Mouse (Mus musculus) heart, adult 8-10 months (tissue): Measurements from ENCODE around the gene Ankrd23. TPM values are rescaled to one million over a fixed set of nuclear protein-coding genes. Genes with fewer than 3 reads are reported as not detected.
A peak's percentile ranks its signal among the peaks of the same experiment; 100 is the strongest.

Experiments
- DNase-seq: peaks from one replicate; pipeline ENCODE4 v3.0.0; 2022; ENCODE audit warnings: low spot score
- total RNA-seq, 4 experiments: library from RNA; stranded (reverse); gene quantifications; 2 replicates each; pipeline ENCODE4 v1.2.4; 2022

Gene Ankrd23
- total RNA-seq, 4 experiments from 2014 or later, result 251 to 540 (median 405) TPM

GRCm38 (mm10) chr1:36563632-36564031 is 26.9 kb upstream of the Ankrd23 start:
- DNase-seq, result no peak

GRCm38 (mm10) chr1:36563197-36563596 is 26.5 kb upstream of the Ankrd23 start:
- DNase-seq, result no peak

GRCm38 (mm10) chr1:36562388-36562787 is 25.7 kb upstream of the Ankrd23 start:
- DNase-seq, result no peak

- peak; percentile 74 for DNase-seq
Observed at GRCm38 (mm10) chr1:36560903-36561302, 24.2 kb upstream of the Ankrd23 start.

- DNase-seq, result no peak
Observed at GRCm38 (mm10) chr1:36559888-36560287, 23.2 kb upstream of the Ankrd23 start.

GRCm38 (mm10) chr1:36559256-36559655 is 22.6 kb upstream of the Ankrd23 start:
- no peak for DNase-seq

GRCm38 (mm10) chr1:36558031-36558993 is 21.6 kb upstream of the Ankrd23 start, which contains the start of gene Sema4c:
Gene Sema4c (minus strand): TSS chr1:36558349.
- DNase-seq, result no peak

GRCm38 (mm10) chr1:36557457-36558011 is 20.9 kb upstream of the Ankrd23 start:
- peak; percentile 87 for DNase-seq

GRCm38 (mm10) chr1:36556553-36557456 is 20.1 kb upstream of the Ankrd23 start:
- peak; percentile 92 for DNase-seq

GRCm38 (mm10) chr1:36555798-36556395 is 19.2 kb upstream of the Ankrd23 start:
- no peak for DNase-seq

GRCm38 (mm10) chr1:36554633-36555399 is 18.1 kb upstream of the Ankrd23 start:
- no peak for DNase-seq

GRCm38 (mm10) chr1:36552506-36552905 is 15.8 kb upstream of the Ankrd23 start:
- DNase-seq, result no peak

GRCm38 (mm10) chr1:36551904-36552303 is 15.2 kb upstream of the Ankrd23 start:
- DNase-seq, result no peak

- DNase-seq, result no peak
Observed at GRCm38 (mm10) chr1:36550075-36550863, 13.6 kb upstream of the Ankrd23 start.

GRCm38 (mm10) chr1:36549491-36549890 is 12.8 kb upstream of the Ankrd23 start:
- DNase-seq, result no peak

- no peak for DNase-seq
Observed at GRCm38 (mm10) chr1:36548771-36549170, 12.1 kb upstream of the Ankrd23 start.

GRCm38 (mm10) chr1:36547981-36548598 is 11.4 kb upstream of the Ankrd23 start:
- DNase-seq, result no peak

GRCm38 (mm10) chr1:36546888-36547471 is 10.3 kb upstream of the Ankrd23 start, which contains the start of gene Ankrd39:
Gene Ankrd39 (minus strand): TSS chr1:36547445.
- peak; percentile 99 for DNase-seq
